Mouse (Mus musculus): ENCODE data around the gene Olfr457. TPM values are rescaled to one million over a fixed set of nuclear protein-coding genes. Genes with fewer than 3 reads are reported as not detected.

Gene Olfr457
- polyA plus RNA-seq (2012; rRNA removed), result not detected in 2 replicates

DNA sequence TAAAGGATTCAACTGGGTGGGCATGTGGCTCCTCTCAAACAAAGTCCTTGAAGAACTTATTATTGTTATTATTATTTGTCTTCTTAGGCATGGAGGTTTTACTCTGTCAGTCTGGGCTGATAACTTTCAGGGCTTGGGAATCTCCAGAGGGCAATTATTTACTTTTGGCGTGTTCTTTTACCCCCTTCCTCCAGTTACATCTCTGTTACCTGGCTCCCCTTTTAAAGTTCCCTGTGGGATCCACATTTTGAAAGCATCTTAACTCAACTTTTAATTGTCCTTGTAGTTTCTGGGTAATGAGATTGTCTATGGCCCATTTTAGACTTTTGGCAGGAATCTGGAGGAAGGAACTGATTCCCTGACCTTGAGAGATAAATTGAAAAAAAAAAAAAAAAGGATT, at the start of gene Olfr457:
Gene Olfr457, minus strand, starts transcription at position 101 of the 400 bp plus-strand sequence.

GRCm38 (mm10) chr6:42487114-42487513, 11.0 kb upstream of the Olfr457 start, which contains the start of gene Olfr456:
Gene Olfr456 (minus strand): TSS chr6:42487214.

GRCm38 (mm10) chr6:42465096-42465495, 11.0 kb downstream of the Olfr457 start, which contains the start of gene Olfr458:
Gene Olfr458 (minus strand): TSS chr6:42465196.

DNA sequence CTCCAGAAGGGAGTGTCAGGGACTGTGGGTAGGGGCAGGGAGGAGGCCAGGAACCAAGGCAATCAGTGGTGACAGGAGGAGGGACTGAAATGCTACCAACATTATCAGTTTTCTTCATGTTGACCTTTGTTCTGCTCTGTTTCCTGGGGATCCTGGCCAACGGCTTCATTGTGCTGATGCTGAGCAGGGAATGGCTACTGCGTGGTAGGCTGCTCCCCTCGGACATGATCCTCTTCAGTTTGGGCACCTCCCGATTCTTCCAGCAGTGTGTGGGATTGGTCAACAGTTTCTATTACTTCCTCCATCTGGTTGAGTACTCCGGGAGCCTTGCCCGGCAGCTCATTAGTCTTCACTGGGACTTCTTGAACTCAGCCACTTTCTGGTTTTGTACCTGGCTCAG, 41.7 kb downstream of the Olfr457 start, which contains the start of gene Tas2r126:
Gene Tas2r126, plus strand, starts transcription at position 90 of the 400 bp plus-strand sequence.

Other genes starting within 250 kb of the Olfr457 start
- 10.6 and 11.0 TPM in 2 replicates for gene Gstk1, start 230.4 kb downstream of the Olfr457 start, polyA plus RNA-seq (2012; rRNA removed)
- gene Tmem139, start 214.4 kb downstream of the Olfr457 start, polyA plus RNA-seq (2012; rRNA removed), result 0.16 and 0.34 TPM in 2 replicates
- gene Casp2, start 211.3 kb downstream of the Olfr457 start, polyA plus RNA-seq (2012; rRNA removed), result 84.5 and 96.7 TPM in 2 replicates
- gene Clcn1, start 189.7 kb downstream of the Olfr457 start, polyA plus RNA-seq (2012; rRNA removed), result 10.5 and 11.9 TPM in 2 replicates
- gene Fam131b, start 151.7 kb downstream of the Olfr457 start, polyA plus RNA-seq (2012; rRNA removed), result 27.0 and 29.4 TPM in 2 replicates
- 57.3 and 77.9 TPM in 2 replicates for gene Zyx, start 126.7 kb downstream of the Olfr457 start, polyA plus RNA-seq (2012; rRNA removed)
- gene Epha1, start 103.1 kb downstream of the Olfr457 start, polyA plus RNA-seq (2012; rRNA removed), result 0.47 and 2.9 TPM in 2 replicates
- gene Tas2r143, start 76.1 kb downstream of the Olfr457 start, polyA plus RNA-seq (2012; rRNA removed), result not detected in 2 replicates
- gene Tas2r135, start 70.9 kb downstream of the Olfr457 start, polyA plus RNA-seq (2012; rRNA removed), result 0.07 TPM in 1 of 2 replicates, not detected in the other
- not detected in 2 replicates for gene Tas2r126, start 41.8 kb downstream of the Olfr457 start, polyA plus RNA-seq (2012; rRNA removed)
- not detected in 2 replicates for gene Olfr458, start 11.1 kb downstream of the Olfr457 start, polyA plus RNA-seq (2012; rRNA removed)
- gene Olfr456, start 10.9 kb upstream of the Olfr457 start, polyA plus RNA-seq (2012; rRNA removed), result not detected in 2 replicates
- gene Olfr455, start 71.3 kb upstream of the Olfr457 start, polyA plus RNA-seq (2012; rRNA removed), result not detected in 2 replicates
- not detected in 2 replicates for gene Tcaf3, start 121.4 kb upstream of the Olfr457 start, polyA plus RNA-seq (2012; rRNA removed)
- 1.4 and 2.1 TPM in 2 replicates for gene Tcaf2, start 168.9 kb upstream of the Olfr457 start, polyA plus RNA-seq (2012; rRNA removed)
- gene Tcaf1, start 233.8 kb upstream of the Olfr457 start, polyA plus RNA-seq (2012; rRNA removed), result 138 and 142 TPM in 2 replicates